ENCODE assay signal across 24 mouse cellular contexts in the genomic region with DNA sequence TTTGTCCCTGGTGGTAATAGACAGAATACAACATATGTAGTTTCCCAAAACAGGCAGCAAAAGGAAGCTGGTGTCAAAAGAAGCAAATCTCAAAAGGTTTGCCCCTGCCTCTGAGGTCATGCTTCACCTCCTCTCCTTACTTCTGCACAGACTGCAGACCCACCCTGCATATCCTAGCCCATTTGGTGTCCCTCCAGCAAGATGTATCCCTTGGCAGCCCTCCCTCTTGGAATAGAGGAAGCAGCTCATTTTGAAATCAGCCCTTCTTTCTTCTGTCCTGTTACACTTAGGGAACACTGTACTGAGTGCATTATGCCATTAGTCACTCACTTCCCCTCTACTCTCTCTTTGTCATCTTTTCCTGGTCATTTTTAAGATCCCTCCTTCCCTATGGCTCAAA. TPM values are rescaled to one million over a fixed set of nuclear protein-coding genes. Genes with fewer than 3 reads are reported as not detected.
DNase-seq lines count a peak whose midpoint lies in the region; ATAC-seq and TF ChIP-seq lines count a peak whose summit lies in the region.
"Had no signal": no experiment of that assay in that cellular context is flagged by ENCODE, and none has a peak within 500 bp of the region (broad histone marks: within the 10 kb centered on the region; RNA-seq: fewer than 3 reads in every experiment).

No protein-coding gene starts in this region.

- no peaks in the 10 kb centered on the region for H3K27me3 ChIP-seq in hindbrain, postnatal 0 days (ENCODE audit: insufficient read depth, low read length)
- no peaks in the 10 kb centered on the region for H3K27me3 ChIP-seq in stomach, postnatal 0 days (ENCODE audit: control insufficient read depth, insufficient read depth, low read length)
- H3K27me3 ChIP-seq: embryonic facial prominence, embryonic 15.5 days; heart, embryonic 13.5 days; hindbrain, embryonic 12.5 days; intestine, embryonic 15.5 days had no signal

- H3K4me1 ChIP-seq in hindbrain, postnatal 0 days (ENCODE audit: insufficient read depth, low read length): no peaks in the 10 kb centered on the region
- H3K4me1 ChIP-seq in stomach, postnatal 0 days (replicated peaks; ENCODE audit: control insufficient read depth, insufficient read depth): no peaks in the 10 kb centered on the region
- H3K4me1 ChIP-seq: embryonic facial prominence, embryonic 15.5 days; forebrain, embryonic 10.5 days; heart, embryonic 13.5 days; hindbrain, embryonic 12.5 days; intestine, embryonic 15.5 days had no signal

- no peak overlapping the region for H3K4me3 ChIP-seq in macrophage (ENCODE audit: inconsistent target)
- no peak overlapping the region for H3K4me3 ChIP-seq in hindbrain, postnatal 0 days (ENCODE audit: low read length)
- no peak overlapping the region for H3K4me3 ChIP-seq in stomach, postnatal 0 days (ENCODE audit: low read depth, low read length)
- H3K4me3 ChIP-seq: embryonic facial prominence, embryonic 15.5 days; erythroblast, embryonic 14.5 days; forebrain, embryonic 10.5 days; gastrocnemius, adult 2 months; heart, embryonic 13.5 days; hindbrain, embryonic 12.5 days; intestine, embryonic 15.5 days had no signal

- no peak for TF ChIP-seq CTCF in hindbrain, postnatal 0 days (IDR thresholded peaks at IDR 0.05; ENCODE audit: low read depth)
- TF ChIP-seq CTCF in stomach, postnatal 0 days (IDR thresholded peaks at IDR 0.05; ENCODE audit: low read depth): no peak

- no peak overlapping the region for H3K9ac ChIP-seq in hindbrain, postnatal 0 days (replicated peaks; ENCODE audit: low read length)
- H3K9ac ChIP-seq in stomach, postnatal 0 days (ENCODE audit: low read length): no peak overlapping the region
- H3K9ac ChIP-seq: embryonic facial prominence, embryonic 15.5 days; heart, embryonic 13.5 days; hindbrain, embryonic 12.5 days; intestine, embryonic 15.5 days had no signal

- H3K4me2 ChIP-seq in hindbrain, postnatal 0 days (ENCODE audit: low read depth, low read length): no peak overlapping the region
- H3K4me2 ChIP-seq in stomach, postnatal 0 days (replicated peaks; ENCODE audit: low read depth): no peak overlapping the region
- H3K4me2 ChIP-seq: embryonic facial prominence, embryonic 15.5 days; heart, embryonic 13.5 days; hindbrain, embryonic 12.5 days; intestine, embryonic 15.5 days had no signal

- TF ChIP-seq EP300 in stomach, postnatal 0 days (optimal IDR thresholded peaks at IDR 0.05): no peak

- H3K27ac ChIP-seq in macrophage: peak overlapping the region; percentile 32
- H3K27ac ChIP-seq in hindbrain, postnatal 0 days: no peak overlapping the region
- no peak overlapping the region for H3K27ac ChIP-seq in stomach, postnatal 0 days (replicated peaks)
- H3K27ac ChIP-seq: embryonic facial prominence, embryonic 15.5 days; forebrain, embryonic 10.5 days; gastrocnemius, adult 2 months; heart, embryonic 13.5 days; hindbrain, embryonic 12.5 days; intestine, embryonic 15.5 days had no signal

- intact Hi-C loops in heart, postnatal 25 days (cut with DNase I): no loop called here

- no peaks in the 10 kb centered on the region for H3K9me3 ChIP-seq in hindbrain, postnatal 0 days (ENCODE audit: low read length)
- H3K9me3 ChIP-seq in stomach, postnatal 0 days (ENCODE audit: control insufficient read depth, low read length): no peaks in the 10 kb centered on the region
- H3K9me3 ChIP-seq: embryonic facial prominence, embryonic 15.5 days; forebrain, embryonic 10.5 days; hindbrain, embryonic 12.5 days; intestine, embryonic 15.5 days had no signal

- no peaks in the 10 kb centered on the region for H3K36me3 ChIP-seq in macrophage (ENCODE audit: inconsistent target)
- no peaks in the 10 kb centered on the region for H3K36me3 ChIP-seq in hindbrain, postnatal 0 days (ENCODE audit: insufficient read depth, low read length)
- no peaks in the 10 kb centered on the region for H3K36me3 ChIP-seq in stomach, postnatal 0 days (ENCODE audit: control insufficient read depth, insufficient read depth, low read length)
- H3K36me3 ChIP-seq: embryonic facial prominence, embryonic 15.5 days; forebrain, embryonic 10.5 days; heart, embryonic 13.5 days; hindbrain, embryonic 12.5 days; intestine, embryonic 15.5 days had no signal

- no peak for ATAC-seq in hindbrain, postnatal 0 days
- ATAC-seq in stomach, postnatal 0 days (ENCODE audit: low FRiP score, low TSS enrichment): no peak
- ATAC-seq: forebrain, embryonic 14.5 days; hindbrain, embryonic 16.5 days; intestine, embryonic 15.5 days; Patski had no signal

- DNase-seq in heart, adult 9 months (ENCODE audit: low spot score in 2 of 2): peak; percentile 3 to 4
- no peak for DNase-seq in heart, postnatal 25 days (ENCODE audit: low spot score)
- peak; percentile 53 for DNase-seq in adipocyte (ENCODE audit: low spot score)
- DNase-seq in hindbrain, postnatal 0 days (ENCODE audit: low spot score): no peak
- no peak for DNase-seq in stomach, postnatal 0 days (ENCODE audit: low spot score)
- DNase-seq in lung, adult 18-20 months: no peak
- DNase-seq: adrenal gland, adult 8-10 months; adrenal gland, postnatal 36 days; cerebellum, adult 11-12 months; cerebellum, adult 9-10 months; cerebellum, postnatal 36 days; gastrocnemius, adult 2 months; gastrocnemius, postnatal 25 days; kidney, adult 18-20 months had no signal

- H3K79me2 ChIP-seq in macrophage (ENCODE audit: inconsistent target): no peaks in the 10 kb centered on the region

RNA-seq across cellular contexts. Expression of gene Rab1a, which starts 42.4 kb away (rescaled TPM):
- 100 to 1,000 TPM; 118 to 135 TPM for total RNA-seq in heart, postnatal 25 days (2021)
- 100 to 1,000 TPM in 25 of 26 experiments, 10 to 100 TPM in 1; 55.8 to 197 (median 156) TPM for total RNA-seq in macrophage (2018; cell fraction: chromatin; rRNA removed)
- 100 to 1,000 TPM; 190 to 261 (median 233) TPM for total RNA-seq in macrophage (2018; cell fraction: cytosol; rRNA removed)
- 100 to 1,000 TPM; 125 to 269 (median 195) TPM for total RNA-seq in macrophage (2018; cell fraction: nucleus; rRNA removed)
- 216 to 261 TPM (median 249 TPM) in 3 replicates for polyA plus RNA-seq in macrophage (2018)
- 92.4 and 100 TPM in 2 replicates for total RNA-seq in hindbrain, postnatal 0 days (2014; rRNA removed)
- polyA plus RNA-seq in hindbrain, postnatal 0 days (2015; fragmentation: Nextera tagmentation; extraction: Ambion mirVana): 310 TPM in 2 replicates
- 287 and 295 TPM in 2 replicates for polyA plus RNA-seq in stomach, postnatal 0 days (2015; fragmentation: Nextera tagmentation; extraction: Ambion mirVana)

RNA-seq across cellular contexts. Expression of gene Actr2, which starts 46.2 kb away (rescaled TPM):
- 10 to 100 TPM; 72.9 to 79.1 TPM for total RNA-seq in heart, postnatal 25 days (2021)
- total RNA-seq in macrophage (2018; cell fraction: chromatin; rRNA removed): 100 to 1,000 TPM; 215 to 470 (median 344) TPM
- 100 to 1,000 TPM; 413 to 619 (median 472) TPM for total RNA-seq in macrophage (2018; cell fraction: cytosol; rRNA removed)
- 100 to 1,000 TPM; 225 to 519 (median 379) TPM for total RNA-seq in macrophage (2018; cell fraction: nucleus; rRNA removed)
- 228 to 455 TPM (median 329 TPM) in 3 replicates for polyA plus RNA-seq in macrophage (2018)
- total RNA-seq in hindbrain, postnatal 0 days (2014; rRNA removed): 43.3 and 46.3 TPM in 2 replicates
- 166 and 171 TPM in 2 replicates for polyA plus RNA-seq in hindbrain, postnatal 0 days (2015; fragmentation: Nextera tagmentation; extraction: Ambion mirVana)
- polyA plus RNA-seq in stomach, postnatal 0 days (2015; fragmentation: Nextera tagmentation; extraction: Ambion mirVana): 87.1 and 94.7 TPM in 2 replicates

Comparison
In these comparisons a context has a peak if more than half of its experiments do, and no peak if none do; other contexts are left out.
1. DNase-seq: peak in heart, adult 9 months (2 of 2) and adipocyte (single experiment); none in heart, postnatal 25 days (single experiment), hindbrain, postnatal 0 days (single experiment), stomach, postnatal 0 days (single experiment) and lung, adult 18-20 months (0 of 2).